Mouse (Mus musculus) heart, adult 2 months (tissue): ENCODE measurements at regions not wholly inside any gene's neighbourhood (a gene's known extent, or its start where the extent isn't known, plus 50 kb on each side); places are given as distances from the start of the nearest gene placed in this dataset.

Experiments
- DNase-seq, 2 experiments: peaks; one replicate each; pipeline ENCODE4 v3.0.0; 2021
- H3K27ac ChIP-seq: fragments of 200-600 bp; 2 replicates; pipeline ENCODE4 v1.8.1; 2022
- H3K27me3 ChIP-seq: fragments of 200-500 bp; 2 replicates; pipeline ENCODE4 v1.6.1; 2012; ENCODE audit warnings: mild to moderate bottlenecking, low read length, inconsistent platforms, mixed read lengths; ENCODE audit not compliant: control insufficient read depth, insufficient read depth
- H3K36me3 ChIP-seq: fragments of 200-500 bp; 2 replicates; pipeline ENCODE4 v1.6.1; 2012; ENCODE audit warnings: low read length, inconsistent platforms; ENCODE audit not compliant: control insufficient read depth, insufficient read depth
- H3K4me1 ChIP-seq: fragments of 200-500 bp; 2 replicates; pipeline ENCODE4 v1.6.1; 2011; ENCODE audit warnings: low read length; ENCODE audit not compliant: control insufficient read depth, insufficient read depth
- H3K4me3 ChIP-seq: fragments of 200-600 bp; 2 replicates; pipeline ENCODE4 v1.8.1; 2022
- H3K79me2 ChIP-seq: fragments of 200-500 bp; replicated peaks from 2 replicates; pipeline ENCODE4 v1.6.1; 2012; ENCODE audit warnings: mild to moderate bottlenecking, inconsistent platforms, low read length, moderate library complexity, mixed read lengths; ENCODE audit not compliant: control insufficient read depth, insufficient read depth
- H3K9ac ChIP-seq: fragments of 200-500 bp; 2 replicates; pipeline ENCODE4 v1.6.1; 2012; ENCODE audit warnings: low read depth, mild to moderate bottlenecking, control low read depth, inconsistent platforms, low read length, mixed read lengths
- CTCF ChIP-seq: fragments of 200-600 bp; IDR thresholded peaks from 2 replicates; pipeline ENCODE4 v1.8.1; 2022; ENCODE audit warnings: antibody characterized with exemption, mild to moderate bottlenecking, moderate library complexity
- EP300 ChIP-seq: fragments of 200-500 bp; IDR thresholded peaks from 2 replicates; pipeline ENCODE4 v1.6.1; 2011; ENCODE audit warnings: low read depth, low read length, control low read depth; ENCODE audit not compliant: insufficient read depth
- POLR2A ChIP-seq: fragments of 200-500 bp; IDR thresholded peaks from 2 replicates; pipeline ENCODE4 v1.6.1; 2011; ENCODE audit warnings: mild to moderate bottlenecking, low read depth, low read length, control low read depth; ENCODE audit not compliant: insufficient read depth
- WGBS: fragments of 180-500 bp; shearing (Covaris S2); methylation state at CpG from one replicate; pipeline ENCODE4 v1.1.7; 2018; 5-methylcytosine and 5-hydroxymethylcytosine counted together
- intact Hi-C: fragments of 180-260 bp; cut with DNase I; formaldehyde crosslinking; loops from one replicate; pipeline ENCODE4 v1.15.1; 2025

DNA sequence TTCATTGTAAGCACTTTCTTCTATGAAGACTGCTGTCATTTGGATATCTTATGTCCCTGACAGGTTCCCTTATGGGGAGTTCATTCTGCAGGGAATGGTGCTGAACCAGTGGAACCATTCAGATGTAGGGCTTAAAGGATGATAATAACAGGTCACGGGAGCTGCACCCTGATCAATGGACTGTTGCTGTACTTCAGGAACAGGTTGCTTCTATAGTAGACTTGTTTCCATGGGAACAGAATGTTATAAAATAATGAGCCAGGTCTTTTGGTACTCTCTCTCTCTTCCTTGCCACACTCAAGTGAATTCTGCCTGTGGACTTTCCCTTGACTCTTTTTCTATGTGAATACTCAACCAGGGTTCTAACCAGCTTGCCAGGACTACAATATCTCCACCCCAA is 196.9 kb upstream of the Chrm3 start:
- H3K27me3 ChIP-seq, result no peaks in the 10 kb centered on the region
- no peak for DNase-seq
- H3K79me2 ChIP-seq, result no peaks in the 10 kb centered on the region
- H3K4me1 ChIP-seq, result no peaks in the 10 kb centered on the region
- 84% methylated on average over 1 of the region's 1 CpGs for WGBS
- no peak overlapping the region for H3K4me3 ChIP-seq
- no peak overlapping the region for H3K9ac ChIP-seq
- no peaks in the 10 kb centered on the region for H3K36me3 ChIP-seq
- intact Hi-C loops, result no loop called here
- TF ChIP-seq EP300 (no peak), POLR2A (no peak), CTCF (no peak)
- H3K27ac ChIP-seq, result no peak overlapping the region

DNA sequence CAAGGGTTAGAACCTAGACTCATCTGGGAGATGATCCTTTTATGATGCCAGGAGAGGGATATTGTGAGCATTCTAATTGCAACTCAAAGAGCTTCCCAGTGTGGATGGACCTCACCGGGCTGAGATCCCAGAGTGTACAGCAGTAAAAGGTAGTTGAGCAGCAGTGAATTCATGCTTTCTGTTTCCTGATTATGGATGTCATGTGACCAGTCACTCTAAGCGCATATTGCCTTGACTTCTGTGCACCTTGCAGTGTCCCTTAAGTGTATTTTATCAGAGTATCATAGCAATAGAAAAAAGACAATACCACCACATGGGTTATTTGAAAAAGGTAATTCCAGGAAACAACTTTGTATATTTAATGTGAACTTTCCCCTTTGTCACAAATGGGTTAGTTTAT is 193.9 kb upstream of the Chrm3 start:
- intact Hi-C loops, result no loop called here
- Histone ChIP-seq H3K36me3 (no peaks in the 10 kb centered on the region), H3K27ac (no peak overlapping the region), H3K27me3 (no peaks in the 10 kb centered on the region), H3K9ac (no peak overlapping the region), H3K79me2 (no peaks in the 10 kb centered on the region), H3K4me3 (no peak overlapping the region), H3K4me1 (no peaks in the 10 kb centered on the region)
- TF ChIP-seq CTCF, result no peak
- TF ChIP-seq EP300, result no peak
- no peak for TF ChIP-seq POLR2A
- DNase-seq, result no peak
- WGBS, result 73% methylated on average over 2 of the region's 2 CpGs

DNA sequence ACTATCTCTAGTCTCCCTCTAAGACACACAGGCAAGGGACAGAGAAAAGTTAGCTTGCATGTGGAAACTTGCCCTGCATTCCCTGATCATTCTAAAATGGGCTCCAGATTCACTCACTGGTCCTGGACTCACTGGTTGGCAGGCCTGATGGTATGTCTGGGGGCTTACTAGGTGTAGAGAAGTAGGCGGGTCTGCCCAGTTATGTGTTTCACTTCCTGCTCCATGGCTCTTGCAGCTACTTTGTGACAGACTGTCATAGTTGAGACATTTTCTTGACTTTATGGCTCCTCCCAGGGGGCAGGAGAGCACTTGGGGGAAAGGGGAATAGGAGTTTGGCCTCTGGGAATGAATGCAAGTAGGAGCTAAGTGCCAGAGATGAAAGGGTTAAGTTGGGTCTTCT is 182.1 kb upstream of the Chrm3 start:
- Histone ChIP-seq H3K4me1 (no peaks in the 10 kb centered on the region), H3K79me2 (no peaks in the 10 kb centered on the region), H3K4me3 (no peak overlapping the region), H3K27me3 (no peaks in the 10 kb centered on the region), H3K27ac (no peak overlapping the region), H3K9ac (no peak overlapping the region), H3K36me3 (no peaks in the 10 kb centered on the region)
- DNase-seq, result no peak
- WGBS, result 80% methylated on average over 1 of the region's 1 CpGs
- TF ChIP-seq EP300 (no peak), CTCF (no peak), POLR2A (no peak)
- intact Hi-C loops, result no loop called here

DNA sequence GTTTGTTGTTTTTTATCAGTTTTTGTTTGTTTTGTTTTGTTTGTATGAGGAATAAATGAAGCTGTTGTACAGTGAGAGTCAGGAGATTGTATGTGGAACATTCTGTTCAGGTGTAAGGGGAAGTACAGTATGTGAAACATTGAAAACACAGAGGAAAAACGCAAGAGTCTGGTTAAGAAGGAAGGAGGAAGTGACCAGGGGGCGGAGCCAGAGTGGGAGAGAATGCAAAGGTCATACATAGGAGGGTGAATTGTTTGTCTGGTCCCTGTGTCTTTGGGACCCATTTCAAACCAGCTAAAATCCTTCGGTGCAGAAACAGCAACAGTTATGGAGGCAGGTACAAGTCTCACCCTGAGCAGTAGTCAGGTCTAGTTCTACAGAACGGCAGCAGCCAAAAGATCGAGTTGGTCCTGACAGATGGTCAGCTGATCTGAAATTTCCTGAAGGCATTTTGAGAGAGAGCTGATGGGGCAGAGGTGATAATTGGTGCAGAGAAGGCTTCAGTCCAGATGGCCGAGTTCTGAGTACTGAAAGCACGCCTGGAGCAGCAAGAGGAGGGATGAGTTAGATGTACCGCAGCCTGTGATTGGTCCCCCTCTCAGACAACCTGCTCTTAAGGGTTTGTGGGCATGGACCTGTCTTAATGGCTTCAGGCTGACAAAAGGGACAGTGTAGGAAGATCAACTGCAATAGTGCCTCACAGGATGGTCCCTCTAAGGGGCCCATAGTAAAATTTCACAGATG is 179.7 kb upstream of the Chrm3 start:
- 72% methylated on average over 8 of the region's 8 CpGs for WGBS
- H3K79me2 ChIP-seq, result no peaks in the 10 kb centered on the region
- H3K4me1 ChIP-seq, result no peaks in the 10 kb centered on the region
- no peak for DNase-seq
- no peaks in the 10 kb centered on the region for H3K27me3 ChIP-seq
- no peak overlapping the region for H3K9ac ChIP-seq
- H3K36me3 ChIP-seq, result no peaks in the 10 kb centered on the region
- TF ChIP-seq EP300, result no peak
- no peak for TF ChIP-seq POLR2A
- TF ChIP-seq CTCF, result no peak
- no peak overlapping the region for H3K27ac ChIP-seq
- intact Hi-C loops, result no loop called here
- no peak overlapping the region for H3K4me3 ChIP-seq

DNA sequence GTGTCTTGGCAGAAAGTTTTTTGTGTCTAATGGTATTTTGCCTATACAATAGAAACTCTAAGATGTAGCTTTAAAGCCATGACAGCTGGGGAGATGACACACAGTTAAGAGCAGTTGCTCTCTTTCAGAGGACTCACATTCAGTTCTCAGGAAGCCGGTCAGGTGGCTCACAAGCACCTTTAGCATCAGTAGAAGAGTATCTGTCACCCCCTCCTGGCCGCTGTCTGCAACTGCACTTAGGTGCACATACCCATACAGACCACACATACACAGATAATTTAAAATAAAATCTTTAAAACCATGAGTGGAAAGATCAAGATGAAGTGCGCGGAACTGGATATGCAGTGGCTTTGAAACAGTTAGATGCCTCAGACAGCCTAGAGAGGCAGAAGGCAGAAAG is 178.3 kb upstream of the Chrm3 start:
- Histone ChIP-seq H3K4me1 (no peaks in the 10 kb centered on the region), H3K36me3 (no peaks in the 10 kb centered on the region), H3K27ac (no peak overlapping the region), H3K4me3 (no peak overlapping the region), H3K27me3 (no peaks in the 10 kb centered on the region), H3K79me2 (no peaks in the 10 kb centered on the region), H3K9ac (no peak overlapping the region)
- TF ChIP-seq POLR2A (no peak), CTCF (peak; percentile 47), EP300 (no peak)
- DNase-seq, result no peak
- intact Hi-C loops, result no loop called here
- WGBS, result 77% methylated on average over 4 of the region's 4 CpGs

DNA sequence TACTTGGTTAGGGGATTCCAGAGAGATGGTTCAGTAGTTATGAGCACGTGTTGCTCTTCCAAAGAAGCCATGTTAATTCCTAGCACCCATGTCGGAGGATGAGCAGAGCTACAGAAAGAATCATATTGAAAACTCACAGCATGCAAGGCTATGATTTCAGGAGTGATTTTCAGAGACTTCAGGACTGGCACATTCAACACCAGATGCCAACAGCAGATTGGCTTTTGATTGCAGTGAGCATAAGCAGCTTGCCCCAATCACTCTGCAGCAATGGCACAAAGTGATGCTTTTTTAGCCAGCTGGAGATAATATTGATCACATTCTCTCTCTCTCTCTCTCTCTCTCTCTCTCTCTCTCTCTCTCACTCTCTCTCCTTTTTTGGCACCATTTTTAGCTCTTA is 166.6 kb upstream of the Chrm3 start:
- 66% methylated on average over 2 of the region's 2 CpGs for WGBS
- Histone ChIP-seq H3K9ac (no peak overlapping the region), H3K4me1 (no peaks in the 10 kb centered on the region), H3K27ac (no peak overlapping the region), H3K79me2 (no peaks in the 10 kb centered on the region), H3K4me3 (no peak overlapping the region), H3K27me3 (no peaks in the 10 kb centered on the region), H3K36me3 (no peaks in the 10 kb centered on the region)
- no peak for DNase-seq
- TF ChIP-seq POLR2A, result no peak
- no peak for TF ChIP-seq EP300
- TF ChIP-seq CTCF, result no peak
- intact Hi-C loops, result no loop called here
